Mouse (Mus musculus): ENCODE results near the gene Nes. TPM values are rescaled to one million over a fixed set of nuclear protein-coding genes. Genes with fewer than 3 reads are reported as not detected.

Nes gene
- polyA plus RNA-seq, 1 experiment from 2014 or later = 11.1 TPM

DNA sequence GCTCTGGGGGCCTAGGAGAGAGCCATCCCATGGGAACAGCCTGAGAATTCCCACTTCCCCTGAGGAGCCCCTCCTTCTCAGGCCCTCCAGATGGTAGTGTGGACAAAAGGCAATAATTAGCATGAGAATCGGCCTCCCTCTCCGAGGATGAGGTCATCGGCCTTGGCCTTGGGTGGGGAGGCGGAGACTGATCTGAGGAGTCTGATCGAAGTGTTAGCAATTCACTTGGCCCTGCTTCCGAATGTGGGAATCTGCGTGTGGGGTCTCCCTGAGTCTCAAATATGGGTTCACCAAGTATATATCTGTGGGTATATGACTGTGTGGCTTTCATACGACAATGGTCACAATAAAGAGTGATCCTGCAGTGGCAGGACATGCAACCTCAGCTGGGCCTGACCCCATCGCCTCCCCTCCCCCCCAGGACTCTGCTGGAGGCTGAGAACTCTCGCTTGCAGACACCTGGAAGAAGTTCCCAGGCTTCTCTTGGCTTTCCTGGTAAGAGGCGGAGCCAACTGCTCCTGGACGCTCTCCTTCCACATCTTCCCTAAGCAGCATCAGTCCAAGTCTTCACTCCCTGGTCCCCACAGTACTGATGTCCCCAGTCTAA is 3.6 kb downstream of the Nes start:
- Histone ChIP-seq H3K27me3 (ENCODE audit: control insufficient read depth, insufficient read depth, low read length) (no peaks in the 10 kb centered on the region), H3K27ac (ENCODE audit: low read depth, low read length) (peak overlapping the region; percentile 78), H3K9me3 (ENCODE audit: control insufficient read depth, low read length) (no peaks in the 10 kb centered on the region), H3K4me3 (ENCODE audit: low read depth, low read length) (peak overlapping the region; percentile 56; the same call in 1 of the 2 replicates), H3K4me2 (ENCODE audit: low read depth, low read length) (peak overlapping the region; percentile 94), H3K9ac (replicated peaks; ENCODE audit: low read depth, low read length) (0 out of 2 replicates have a peak overlapping the region, but pooled peaks have one; percentile 34), H3K4me1 (ENCODE audit: control insufficient read depth, insufficient read depth, low read length) (peaks cover 29% of the 10 kb centered on the region), H3K36me3 (ENCODE audit: control insufficient read depth, insufficient read depth, low read length) (no peaks in the 10 kb centered on the region)
- 12% methylated on average over 12 of the region's 12 CpGs for WGBS
- ATAC-seq (ENCODE audit: low read depth) = peak; percentile 25

DNA sequence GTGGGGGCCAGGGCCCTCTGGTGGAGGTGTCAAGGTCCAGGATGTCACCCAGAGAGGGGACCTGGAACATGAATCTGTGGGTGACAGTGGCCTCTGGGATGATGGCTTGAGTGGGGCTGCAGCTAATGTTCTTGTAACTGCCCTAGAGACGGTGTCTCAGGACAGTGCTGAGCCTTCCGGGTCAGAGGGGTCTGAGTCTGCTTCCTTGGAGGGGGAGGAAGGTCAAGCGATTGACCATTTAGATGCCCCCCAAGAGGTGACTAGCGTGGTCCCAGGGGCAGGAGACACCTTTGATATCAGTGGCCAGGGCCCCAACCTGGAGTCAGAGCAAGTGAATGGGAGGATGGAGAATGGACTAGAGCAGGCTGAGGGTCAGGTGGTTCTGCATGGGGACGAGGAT is 8.6 kb downstream of the Nes start:
- H3K36me3 ChIP-seq (ENCODE audit: control insufficient read depth, insufficient read depth, low read length) = no peaks in the 10 kb centered on the region
- no peaks in the 10 kb centered on the region for H3K9me3 ChIP-seq (ENCODE audit: control insufficient read depth, low read length)
- H3K9ac ChIP-seq (replicated peaks; ENCODE audit: low read depth, low read length) = no peak overlapping the region
- no peak overlapping the region for H3K4me3 ChIP-seq (ENCODE audit: low read depth, low read length)
- no peak overlapping the region for H3K4me2 ChIP-seq (ENCODE audit: low read depth, low read length)
- H3K27me3 ChIP-seq (ENCODE audit: control insufficient read depth, insufficient read depth, low read length) = no peaks in the 10 kb centered on the region
- WGBS = 87% methylated on average over 5 of the region's 5 CpGs
- no peak overlapping the region for H3K27ac ChIP-seq (ENCODE audit: low read depth, low read length)
- no peak for ATAC-seq (ENCODE audit: low read depth)
- peaks cover 28% of the 10 kb centered on the region for H3K4me1 ChIP-seq (ENCODE audit: control insufficient read depth, insufficient read depth, low read length)

DNA sequence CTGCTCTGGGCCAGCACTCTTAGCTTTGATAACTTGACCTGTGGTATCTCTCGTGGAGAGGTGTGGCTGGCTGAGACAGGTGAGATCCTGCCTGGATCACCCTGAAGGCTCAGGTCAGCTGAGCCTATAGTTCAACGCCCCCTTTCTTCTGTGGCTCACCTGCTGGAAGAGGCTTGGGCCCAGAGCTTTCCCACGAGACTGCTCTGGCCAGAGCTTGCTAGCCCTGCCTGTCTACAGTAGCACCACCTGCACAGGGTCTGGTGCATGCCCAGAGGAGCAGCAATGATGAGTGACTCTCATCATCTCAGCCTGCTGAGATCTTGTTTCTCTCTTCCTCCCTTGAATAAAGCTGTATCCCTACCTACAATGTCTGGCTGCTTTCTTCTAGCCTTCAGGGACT is 9.2 kb downstream of the Nes start:
- Histone ChIP-seq H3K4me2 (ENCODE audit: low read depth, low read length) (no peak overlapping the region), H3K4me1 (ENCODE audit: control insufficient read depth, insufficient read depth, low read length) (peaks cover 27% of the 10 kb centered on the region), H3K4me3 (ENCODE audit: low read depth, low read length) (no peak overlapping the region), H3K9ac (replicated peaks; ENCODE audit: low read depth, low read length) (no peak overlapping the region), H3K27me3 (ENCODE audit: control insufficient read depth, insufficient read depth, low read length) (no peaks in the 10 kb centered on the region), H3K27ac (ENCODE audit: low read depth, low read length) (no peak overlapping the region), H3K9me3 (ENCODE audit: control insufficient read depth, low read length) (no peaks in the 10 kb centered on the region), H3K36me3 (ENCODE audit: control insufficient read depth, insufficient read depth, low read length) (no peaks in the 10 kb centered on the region)
- 82% methylated on average over 3 of the region's 3 CpGs for WGBS
- ATAC-seq (ENCODE audit: low read depth) = no peak

DNA sequence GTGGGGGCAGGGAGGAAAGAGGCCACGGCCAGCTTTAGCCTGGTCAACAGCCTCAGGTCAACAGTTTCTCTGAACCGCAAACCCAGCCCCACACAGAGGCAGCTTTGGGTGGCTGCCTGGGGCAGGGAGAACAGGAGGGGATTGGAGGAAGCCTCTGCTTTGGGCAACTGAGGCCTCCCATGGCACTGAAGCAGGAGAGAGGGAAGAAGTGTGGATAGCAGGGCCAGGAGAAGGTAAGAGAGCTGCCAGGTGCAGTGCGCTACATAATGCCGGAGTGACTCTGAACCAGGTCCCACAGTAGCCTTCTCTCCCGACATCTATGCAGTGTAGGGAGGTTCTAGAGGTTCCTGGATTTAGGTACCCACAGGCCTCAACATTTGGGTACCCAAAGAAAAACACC is 9.8 kb downstream of the Nes start:
- Histone ChIP-seq H3K27ac (ENCODE audit: low read depth, low read length) (no peak overlapping the region), H3K4me1 (ENCODE audit: control insufficient read depth, insufficient read depth, low read length) (peaks cover 29% of the 10 kb centered on the region), H3K4me2 (ENCODE audit: low read depth, low read length) (no peak overlapping the region), H3K9ac (replicated peaks; ENCODE audit: low read depth, low read length) (no peak overlapping the region), H3K27me3 (ENCODE audit: control insufficient read depth, insufficient read depth, low read length) (no peaks in the 10 kb centered on the region), H3K4me3 (ENCODE audit: low read depth, low read length) (no peak overlapping the region), H3K9me3 (ENCODE audit: control insufficient read depth, low read length) (no peaks in the 10 kb centered on the region), H3K36me3 (ENCODE audit: control insufficient read depth, insufficient read depth, low read length) (no peaks in the 10 kb centered on the region)
- WGBS = 69% methylated on average over 5 of the region's 5 CpGs
- no peak for ATAC-seq (ENCODE audit: low read depth)

DNA sequence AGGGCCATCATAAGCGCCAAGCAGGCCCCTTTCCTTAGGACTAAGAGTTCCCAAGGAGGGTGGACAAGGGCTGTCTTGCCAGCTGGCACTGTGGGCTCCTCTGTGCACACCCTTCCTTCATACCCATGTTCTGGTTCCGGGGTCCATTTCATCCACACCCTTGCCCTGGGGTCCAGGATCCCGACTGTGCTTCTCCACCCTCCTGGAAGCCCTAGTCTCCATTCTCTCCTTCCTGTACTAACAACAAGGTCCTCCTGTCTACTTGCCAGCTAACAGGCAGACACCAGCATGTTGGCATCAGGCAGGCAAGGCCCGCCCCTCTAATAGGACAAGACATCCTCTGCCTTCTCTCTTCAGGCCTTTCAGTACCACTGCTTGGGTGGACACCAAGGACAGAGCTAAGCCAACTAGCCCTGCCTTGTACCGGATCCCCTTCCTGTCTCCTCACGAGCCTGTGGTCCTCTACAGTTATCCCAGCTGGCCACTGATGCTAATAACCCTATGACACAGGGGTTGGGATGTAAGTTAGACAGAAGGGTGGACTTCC is 10.4 kb downstream of the Nes start:
- no peaks in the 10 kb centered on the region for H3K36me3 ChIP-seq (ENCODE audit: control insufficient read depth, insufficient read depth, low read length)
- peaks cover 29% of the 10 kb centered on the region for H3K4me1 ChIP-seq (ENCODE audit: control insufficient read depth, insufficient read depth, low read length)
- H3K9ac ChIP-seq (replicated peaks; ENCODE audit: low read depth, low read length) = no peak overlapping the region
- WGBS = 87% methylated on average over 6 of the region's 6 CpGs
- ATAC-seq (ENCODE audit: low read depth) = no peak
- H3K4me3 ChIP-seq (ENCODE audit: low read depth, low read length) = no peak overlapping the region
- no peaks in the 10 kb centered on the region for H3K9me3 ChIP-seq (ENCODE audit: control insufficient read depth, low read length)
- H3K27ac ChIP-seq (ENCODE audit: low read depth, low read length) = no peak overlapping the region
- H3K4me2 ChIP-seq (ENCODE audit: low read depth, low read length) = no peak overlapping the region
- no peaks in the 10 kb centered on the region for H3K27me3 ChIP-seq (ENCODE audit: control insufficient read depth, insufficient read depth, low read length)

DNA sequence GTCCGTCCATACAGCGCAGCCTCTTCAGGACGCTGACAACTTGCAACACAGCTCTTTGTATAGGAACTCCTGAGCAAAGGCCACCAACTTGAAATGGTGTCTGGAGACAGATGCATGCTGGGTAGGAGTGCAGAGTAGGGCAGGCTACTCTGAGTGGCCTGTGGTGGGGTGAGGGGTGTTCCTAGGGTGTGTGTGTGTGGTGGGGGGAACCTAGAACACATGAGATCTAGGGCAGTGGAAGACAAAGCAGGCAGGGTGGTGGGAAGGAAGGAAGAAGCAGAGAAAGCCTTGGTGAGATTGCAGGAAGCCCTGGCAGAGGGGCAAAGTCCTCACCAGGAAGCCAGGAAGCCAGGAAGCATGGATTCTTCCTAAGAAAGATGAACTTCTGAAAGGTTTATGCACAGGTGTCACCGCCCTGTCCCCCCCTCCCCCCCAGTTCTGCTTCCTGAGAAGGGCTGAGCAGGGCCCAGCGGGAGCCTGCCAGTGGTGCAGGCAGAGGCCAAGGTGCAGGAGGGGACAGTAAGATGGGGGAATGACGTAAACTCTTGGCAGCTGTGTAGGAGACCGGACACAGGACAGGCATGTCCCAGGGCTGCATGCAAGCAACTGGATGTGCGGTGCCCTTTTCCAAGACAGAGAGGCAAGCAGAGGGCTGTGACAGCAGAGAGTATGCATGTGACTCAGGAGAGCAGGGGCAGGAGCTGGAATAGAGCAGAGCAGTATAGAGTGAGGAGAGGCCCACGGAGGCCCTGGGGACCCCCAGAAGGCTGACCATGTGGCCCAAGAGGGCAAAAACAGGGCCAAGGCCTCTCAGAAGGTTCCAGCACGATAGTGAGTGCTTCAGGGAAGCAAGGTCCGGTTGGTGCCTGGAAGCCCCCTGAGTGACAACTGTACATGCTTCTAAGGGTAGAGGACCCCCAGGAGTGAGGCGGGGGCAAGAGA is 11.3 kb downstream of the Nes start:
- H3K27me3 ChIP-seq (ENCODE audit: control insufficient read depth, insufficient read depth, low read length) = no peaks in the 10 kb centered on the region
- H3K4me1 ChIP-seq (ENCODE audit: control insufficient read depth, insufficient read depth, low read length) = peaks cover 32% of the 10 kb centered on the region
- WGBS = 38% methylated on average over 12 of the region's 12 CpGs
- H3K4me2 ChIP-seq (ENCODE audit: low read depth, low read length) = no peak overlapping the region; the same call in 1 of the 2 replicates
- no peaks in the 10 kb centered on the region for H3K36me3 ChIP-seq (ENCODE audit: control insufficient read depth, insufficient read depth, low read length)
- H3K9me3 ChIP-seq (ENCODE audit: control insufficient read depth, low read length) = no peaks in the 10 kb centered on the region
- H3K4me3 ChIP-seq (ENCODE audit: low read depth, low read length) = no peak overlapping the region
- peak overlapping the region; percentile 32 for H3K9ac ChIP-seq (replicated peaks; ENCODE audit: low read depth, low read length)
- peak overlapping the region; percentile 64 for H3K27ac ChIP-seq (ENCODE audit: low read depth, low read length)
- no peak for ATAC-seq (ENCODE audit: low read depth)

DNA sequence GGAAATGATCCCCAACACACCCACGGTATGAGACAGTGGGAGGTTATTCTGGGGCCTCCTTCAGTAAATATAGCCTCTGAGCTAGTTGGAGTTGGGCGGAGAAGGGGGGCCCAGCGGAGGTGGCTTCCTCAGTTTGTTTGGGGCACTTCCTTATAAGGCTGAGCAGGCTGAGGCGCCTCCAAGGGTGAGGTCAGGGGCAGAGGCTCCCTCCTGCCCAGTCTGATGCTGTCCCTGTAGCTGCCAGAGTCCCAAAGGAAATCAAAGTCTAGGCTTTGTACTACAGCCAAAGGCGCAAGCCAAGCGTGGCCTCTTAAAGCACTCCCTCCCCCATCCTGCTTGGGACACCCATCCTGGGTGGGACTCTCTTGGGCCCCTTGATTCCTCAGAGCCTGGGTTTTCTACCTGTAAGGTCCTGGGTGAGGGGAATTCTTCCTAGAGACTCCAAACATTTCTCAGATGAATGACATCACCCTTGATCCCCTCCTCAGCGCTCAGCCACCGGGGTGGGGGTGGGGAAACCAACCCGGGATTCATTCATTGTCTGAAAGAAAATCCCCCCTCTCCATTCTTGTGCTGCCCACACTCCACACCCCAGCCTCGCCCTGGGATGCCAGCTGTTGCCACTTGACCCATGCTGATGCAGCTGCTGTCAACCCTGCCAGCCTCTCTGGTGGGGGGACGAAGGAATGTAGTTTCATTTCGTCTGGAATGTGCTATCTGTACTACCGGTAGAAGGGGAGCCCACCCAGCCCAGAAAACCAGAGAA is 12.1 kb downstream of the Nes start:
- Histone ChIP-seq H3K27me3 (ENCODE audit: control insufficient read depth, insufficient read depth, low read length) (no peaks in the 10 kb centered on the region), H3K4me1 (ENCODE audit: control insufficient read depth, insufficient read depth, low read length) (peaks cover 38% of the 10 kb centered on the region), H3K27ac (ENCODE audit: low read depth, low read length) (peak overlapping the region; percentile 64), H3K9ac (replicated peaks; ENCODE audit: low read depth, low read length) (peak overlapping the region; percentile 32), H3K4me3 (ENCODE audit: low read depth, low read length) (no peak overlapping the region), H3K9me3 (ENCODE audit: control insufficient read depth, low read length) (no peaks in the 10 kb centered on the region), H3K36me3 (ENCODE audit: control insufficient read depth, insufficient read depth, low read length) (no peaks in the 10 kb centered on the region), H3K4me2 (ENCODE audit: low read depth, low read length) (peak overlapping the region; percentile 3; the same call in 1 of the 2 replicates)
- WGBS = 5% methylated on average over 13 of the region's 13 CpGs
- ATAC-seq (ENCODE audit: low read depth) = no peak

DNA sequence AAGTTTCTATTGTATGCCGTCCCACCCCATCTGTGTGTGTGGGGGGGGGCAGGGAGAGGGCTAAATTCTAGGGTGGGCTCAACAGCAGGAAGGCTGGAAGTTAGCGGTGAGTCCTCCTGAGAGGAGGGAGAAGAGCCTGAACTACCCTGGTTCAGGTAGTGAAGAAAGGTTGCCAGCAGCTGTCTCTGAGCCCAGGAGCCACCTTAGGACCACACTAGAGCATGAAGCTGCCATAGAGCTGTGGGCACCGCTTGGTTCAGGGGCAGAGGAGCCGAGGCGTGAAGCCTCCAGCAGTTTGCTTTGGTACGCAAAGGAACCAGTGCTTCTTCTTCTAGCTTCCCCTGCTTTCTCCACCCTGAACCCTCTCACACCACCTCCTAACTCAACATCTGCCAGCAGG is 12.7 kb downstream of the Nes start:
- Histone ChIP-seq H3K4me2 (ENCODE audit: low read depth, low read length) (no peak overlapping the region; the same call in 1 of the 2 replicates), H3K27ac (ENCODE audit: low read depth, low read length) (0 out of 2 replicates have a peak overlapping the region, but pooled peaks have one; percentile 10), H3K9me3 (ENCODE audit: control insufficient read depth, low read length) (no peaks in the 10 kb centered on the region), H3K27me3 (ENCODE audit: control insufficient read depth, insufficient read depth, low read length) (no peaks in the 10 kb centered on the region), H3K9ac (replicated peaks; ENCODE audit: low read depth, low read length) (no peak overlapping the region), H3K36me3 (ENCODE audit: control insufficient read depth, insufficient read depth, low read length) (no peaks in the 10 kb centered on the region), H3K4me1 (ENCODE audit: control insufficient read depth, insufficient read depth, low read length) (peaks cover 40% of the 10 kb centered on the region), H3K4me3 (ENCODE audit: low read depth, low read length) (no peak overlapping the region)
- WGBS = 55% methylated on average over 6 of the region's 6 CpGs
- ATAC-seq (ENCODE audit: low read depth) = no peak

Data from neural tube, embryonic 14.5 days (tissue).